Mouse (Mus musculus) retina, postnatal 1 day (tissue): Measurements from ENCODE around the gene Chrnd.
A peak's percentile ranks its signal among the peaks of the same experiment; 100 is the strongest.

Experiments
- DNase-seq: peaks from one replicate; pipeline ENCODE4 v3.0.0-alpha.2; 2012

The Chrnd gene

GRCm38 (mm10) chr1:87190429-87190828 lies at the start of gene Chrnd:
Chrnd (plus strand) TSS chr1:87190607.
- DNase-seq, result no peak

GRCm38 (mm10) chr1:87141550-87141949 lies 48.9 kb upstream of the Chrnd start:
- no peak for DNase-seq

GRCm38 (mm10) chr1:87142456-87142855 lies 48.0 kb upstream of the Chrnd start:
- peak; percentile 19 for DNase-seq

- peak; percentile 6 for DNase-seq
Measured at GRCm38 (mm10) chr1:87143141-87143540, 47.3 kb upstream of the Chrnd start.

GRCm38 (mm10) chr1:87149422-87149821 lies 41.0 kb upstream of the Chrnd start:
- peak; percentile 57 for DNase-seq

GRCm38 (mm10) chr1:87151286-87151685 lies 39.1 kb upstream of the Chrnd start:
- DNase-seq, result no peak

GRCm38 (mm10) chr1:87153776-87154500 lies 36.5 kb upstream of the Chrnd start:
- DNase-seq, result peak; percentile 39

- DNase-seq, result no peak
Measured at GRCm38 (mm10) chr1:87154501-87155120, 35.8 kb upstream of the Chrnd start.

GRCm38 (mm10) chr1:87155531-87156198 lies 34.7 kb upstream of the Chrnd start:
- peak; percentile 58 for DNase-seq

GRCm38 (mm10) chr1:87156199-87156587 lies 34.2 kb upstream of the Chrnd start, which contains the start of gene Ecel1:
Ecel1 (minus strand) TSS chr1:87156521.
- DNase-seq, result no peak

- DNase-seq, result no peak
Measured at GRCm38 (mm10) chr1:87159396-87159795, 31.0 kb upstream of the Chrnd start.

- peak; percentile 36 for DNase-seq
Measured at GRCm38 (mm10) chr1:87164164-87164795, 26.1 kb upstream of the Chrnd start.

GRCm38 (mm10) chr1:87164796-87165184 lies 25.6 kb upstream of the Chrnd start:
- DNase-seq, result no peak

- DNase-seq, result peak; percentile 69
Measured at GRCm38 (mm10) chr1:87170458-87170857, 19.9 kb upstream of the Chrnd start.

GRCm38 (mm10) chr1:87171312-87171711 lies 19.1 kb upstream of the Chrnd start:
- peak; percentile 49 for DNase-seq

GRCm38 (mm10) chr1:87172316-87172715 lies 18.1 kb upstream of the Chrnd start:
- no peak for DNase-seq

GRCm38 (mm10) chr1:87174006-87174955 lies 16.1 kb upstream of the Chrnd start:
- peak; percentile 87 for DNase-seq

- peak; percentile 93 for DNase-seq
Measured at GRCm38 (mm10) chr1:87175852-87176292, 14.5 kb upstream of the Chrnd start.

GRCm38 (mm10) chr1:87180896-87181295 lies 9.5 kb upstream of the Chrnd start:
- DNase-seq, result no peak

- DNase-seq, result no peak
Measured at GRCm38 (mm10) chr1:87183013-87183412, 7.4 kb upstream of the Chrnd start, which contains the start of gene Prss56. Prss56 (plus strand) TSS chr1:87183313.

- peak; percentile 59 for DNase-seq
Measured at GRCm38 (mm10) chr1:87183998-87184750, 6.2 kb upstream of the Chrnd start.
